Mouse (Mus musculus) megakaryocyte, embryonic 14.5 days (primary cell): Measurements from ENCODE around the gene Sh3rf1.

Experiments
- FLI1 ChIP-seq: IDR thresholded peaks from 2 replicates; pipeline ENCODE4 v1.6.1; 2012; ENCODE audit warnings: low read length, inconsistent platforms, mixed read lengths
- GATA1 ChIP-seq: IDR thresholded peaks from 3 replicates; pipeline ENCODE4 v1.6.1; 2012; ENCODE audit warnings: mixed read lengths, low read length, inconsistent platforms, borderline replicate concordance

GRCm38 (mm10) chr8:61298828-61299227 is 75.2 kb downstream of the Sh3rf1 start:
- TF ChIP-seq GATA1 = no peak
- no peak for TF ChIP-seq FLI1
